Mouse (Mus musculus) thymus, postnatal 0 days (tissue): ENCODE measurements around the gene Olfr1357. TPM values are rescaled to one million over a fixed set of nuclear protein-coding genes. Genes with fewer than 3 reads are reported as not detected.

Source experiments
- DNase-seq: peaks from one replicate; pipeline ENCODE4 v3.0.0-alpha.2; 2015; ENCODE audit warnings: low spot score
- polyA plus RNA-seq: library from polyadenylated mRNA; unstranded; fragments of >200 nt; fragmentation: Nextera tagmentation; extraction: Ambion mirVana; gene quantifications from 2 replicates; pipeline ENCODE4 v1.2.1, GENCODE M21; 2015

Gene Olfr1357
- polyA plus RNA-seq, 1 experiment from 2014 or later, result 0.18 TPM

DNA sequence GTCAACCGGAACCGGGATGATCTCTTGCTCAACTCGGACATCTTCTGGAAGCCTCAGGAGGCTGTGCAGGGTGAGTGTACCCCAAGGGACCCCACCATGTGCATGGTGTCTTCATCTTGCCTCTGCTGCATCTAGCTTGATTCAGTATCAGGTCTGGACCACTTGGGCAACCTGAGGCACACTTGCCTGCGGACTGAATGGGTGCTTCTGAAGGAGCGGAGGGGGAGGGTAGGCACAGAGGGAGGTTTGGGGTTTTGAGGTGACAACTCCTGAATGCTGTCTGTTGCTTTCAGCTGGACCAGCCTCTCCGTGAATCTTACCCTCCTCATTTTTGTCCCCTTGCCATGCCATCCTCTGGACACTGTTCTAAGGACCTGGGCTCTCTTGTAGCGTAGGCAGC, 36.8 kb downstream of the Olfr1357 start:
- no peak for DNase-seq

DNA sequence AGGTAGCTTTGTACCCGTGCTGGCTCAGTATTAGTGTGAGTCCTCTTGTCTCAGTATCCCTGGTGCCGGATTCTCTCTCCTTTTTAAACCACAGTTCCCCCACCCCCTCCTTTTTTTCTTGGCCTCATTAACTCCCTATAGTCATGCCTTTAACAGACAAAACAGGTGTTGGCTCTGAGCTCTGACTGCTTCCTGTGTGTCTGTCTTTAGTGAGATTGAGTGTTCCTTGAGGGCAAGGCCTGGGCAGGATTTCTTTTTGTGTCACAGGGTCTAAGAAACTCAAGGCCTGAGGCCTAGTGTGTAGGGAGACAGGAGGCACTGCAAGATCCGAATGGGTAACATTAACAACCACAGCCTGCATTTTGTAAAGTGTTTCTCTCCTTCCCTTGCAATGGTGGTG, 39.7 kb downstream of the Olfr1357 start:
- DNase-seq, result peak; percentile 84

DNA sequence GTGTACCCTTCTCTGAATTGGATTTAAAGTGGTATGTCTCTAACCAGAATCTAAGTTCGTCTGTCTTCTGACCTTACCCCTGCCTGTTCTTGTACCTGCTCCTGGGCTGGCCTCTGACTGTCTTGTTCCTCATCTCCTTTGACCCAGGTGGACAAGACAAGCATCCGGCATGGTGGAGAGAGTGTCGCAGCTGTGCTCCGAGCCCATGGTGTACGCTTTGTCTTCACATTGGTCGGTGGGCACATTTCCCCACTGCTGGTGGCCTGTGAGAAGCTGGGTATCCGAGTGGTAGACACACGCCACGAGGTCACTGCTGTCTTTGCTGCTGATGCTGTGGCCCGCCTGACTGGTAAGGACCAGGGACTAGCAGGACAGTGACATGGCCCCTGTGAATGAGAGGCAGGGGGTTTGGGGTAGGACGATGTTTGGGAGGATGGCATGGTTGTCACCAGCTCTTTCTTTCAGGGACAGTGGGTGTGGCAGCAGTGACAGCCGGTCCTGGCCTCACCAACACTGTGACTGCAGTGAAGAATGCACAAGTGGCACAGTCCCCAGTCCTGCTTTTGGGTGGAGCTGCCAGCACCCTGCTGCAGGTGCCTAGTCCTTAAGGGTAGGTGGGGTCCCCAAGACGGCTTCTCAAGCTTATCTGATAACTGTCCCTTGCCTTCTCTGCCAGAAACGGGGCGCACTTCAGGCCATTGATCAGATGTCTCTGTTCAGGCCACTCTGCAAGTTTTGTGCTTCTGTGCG, 41.3 kb downstream of the Olfr1357 start:
- DNase-seq, result no peak

DNA sequence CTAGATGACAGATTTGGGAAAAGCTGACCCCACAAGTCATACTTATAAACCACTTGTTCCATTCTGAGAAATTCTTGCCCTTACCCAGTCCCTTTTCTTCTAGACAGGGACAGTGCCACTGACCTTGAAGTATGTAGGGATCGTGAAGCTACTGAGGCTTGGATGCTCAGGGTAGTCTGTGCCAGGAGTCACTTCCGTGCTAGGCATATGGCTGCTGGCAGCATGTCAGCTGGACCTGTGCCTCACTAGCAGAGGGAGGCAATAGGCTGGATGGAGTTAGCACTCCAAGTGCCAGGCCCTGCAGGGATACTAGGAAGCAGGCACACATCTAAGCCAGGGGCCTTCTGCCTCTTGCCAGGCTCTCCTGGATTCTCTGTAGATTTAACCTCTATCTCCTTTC, 42.2 kb downstream of the Olfr1357 start:
- DNase-seq, result no peak

DNA sequence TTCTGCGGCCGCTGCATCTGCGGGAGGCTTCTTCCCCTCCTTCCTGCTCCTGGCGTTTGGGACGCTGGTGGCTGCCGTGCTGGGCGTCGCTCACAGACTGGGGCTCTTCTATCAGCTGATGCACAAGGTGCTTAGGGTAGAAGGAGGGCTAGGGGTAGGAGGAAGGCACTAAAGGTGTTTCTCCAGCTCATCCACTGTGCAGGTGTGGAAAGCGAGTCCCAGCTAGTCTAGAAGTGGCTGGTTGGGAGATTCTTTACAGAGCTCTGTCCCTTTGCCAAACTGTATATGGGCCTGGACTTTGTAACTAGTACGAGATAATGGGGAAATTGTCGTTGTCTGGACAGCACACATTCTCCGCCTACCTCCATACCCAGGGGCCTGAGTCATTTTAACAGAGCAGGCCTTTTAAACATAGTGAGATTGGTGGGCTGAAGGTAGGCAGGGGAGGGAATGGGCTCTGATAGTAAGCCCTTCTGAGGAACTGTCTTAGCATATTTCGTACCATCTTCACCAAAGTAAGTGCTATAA, 42.7 kb downstream of the Olfr1357 start:
- no peak for DNase-seq

DNA sequence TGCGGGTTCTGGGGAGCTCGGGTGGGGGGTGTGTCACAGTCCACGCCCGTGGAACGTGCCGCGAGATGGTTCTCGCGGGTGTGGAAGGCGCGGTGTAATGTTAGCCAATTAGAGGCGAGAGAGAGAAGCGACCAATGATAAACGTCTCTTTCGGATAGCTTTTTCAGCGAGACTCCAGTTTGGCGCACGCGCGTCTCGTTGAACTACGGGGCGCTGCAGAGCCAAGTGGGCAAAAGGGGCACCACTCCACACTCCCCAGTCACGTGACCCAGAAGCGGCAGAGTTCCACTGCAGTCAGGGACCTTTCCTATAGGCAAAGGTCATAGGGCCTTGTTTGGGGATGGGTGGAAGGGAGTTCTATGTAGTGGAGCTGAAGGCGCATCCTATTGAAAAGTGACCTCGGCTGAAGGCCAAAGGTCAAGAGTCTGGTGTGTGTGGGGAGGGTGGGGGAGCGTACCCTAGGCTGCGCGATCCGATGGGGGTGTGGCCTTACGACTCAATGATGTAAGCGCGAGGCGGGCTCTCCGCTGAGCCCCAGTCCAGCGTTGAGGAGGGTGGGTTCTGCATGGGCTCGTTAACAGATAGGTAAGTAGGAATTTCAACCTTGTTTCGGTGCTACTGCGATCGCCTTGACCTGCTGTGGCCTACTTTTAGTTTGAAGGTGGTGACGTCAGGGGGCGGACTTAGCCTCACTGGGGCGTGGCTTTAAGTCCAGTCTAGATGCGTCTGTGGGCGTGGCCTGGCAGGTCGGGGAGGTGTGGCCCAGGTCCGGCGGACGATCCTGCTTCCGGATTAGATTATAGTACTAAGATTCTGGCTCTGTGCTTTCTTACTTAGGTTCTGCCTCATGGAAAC, 43.4 kb downstream of the Olfr1357 start, which contains the start of gene Ilvbl:
Gene Ilvbl (plus strand): TSS at position 97 of the 855 bp plus-strand sequence.
- DNase-seq, result peak; percentile 98

DNA sequence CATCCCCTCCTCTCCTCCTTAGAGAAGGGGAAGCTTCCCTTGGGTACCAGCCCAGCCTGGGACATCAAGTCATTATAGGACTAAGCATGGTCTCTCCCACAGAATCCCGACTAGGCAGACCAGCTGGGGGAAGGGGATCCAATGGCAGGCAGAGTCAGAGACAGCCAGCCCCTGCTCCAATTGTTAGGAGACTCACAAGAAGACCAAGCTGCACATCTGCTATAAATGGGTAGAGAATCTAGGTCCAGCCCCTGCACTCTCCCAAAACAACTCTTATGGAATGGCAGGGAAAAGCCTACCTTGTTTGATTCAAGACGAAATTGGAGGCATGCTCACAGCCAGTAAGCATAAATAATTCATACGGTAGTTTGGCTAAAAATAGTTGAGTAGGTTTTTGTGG, 44.6 kb downstream of the Olfr1357 start:
- DNase-seq, result no peak

DNA sequence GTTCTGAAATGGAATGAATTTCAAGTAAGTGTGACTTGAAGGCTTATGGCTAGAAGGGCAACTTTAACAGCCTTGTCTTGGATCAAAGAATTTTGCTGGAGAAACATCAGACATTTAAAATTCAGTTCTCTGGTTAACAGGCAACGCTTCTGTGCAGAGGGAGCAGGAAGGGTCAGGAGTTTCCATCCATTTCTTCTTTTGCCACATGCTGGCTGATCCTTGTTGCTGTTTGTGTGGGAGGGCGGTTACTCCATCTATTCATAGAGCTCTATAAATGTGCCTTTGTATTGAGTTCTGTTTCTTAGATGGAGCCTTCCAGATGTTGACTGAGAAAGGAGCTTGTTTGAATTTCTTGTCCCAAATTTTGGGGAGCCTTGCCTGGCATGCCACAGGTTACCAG, 47.0 kb downstream of the Olfr1357 start:
- no peak for DNase-seq

DNA sequence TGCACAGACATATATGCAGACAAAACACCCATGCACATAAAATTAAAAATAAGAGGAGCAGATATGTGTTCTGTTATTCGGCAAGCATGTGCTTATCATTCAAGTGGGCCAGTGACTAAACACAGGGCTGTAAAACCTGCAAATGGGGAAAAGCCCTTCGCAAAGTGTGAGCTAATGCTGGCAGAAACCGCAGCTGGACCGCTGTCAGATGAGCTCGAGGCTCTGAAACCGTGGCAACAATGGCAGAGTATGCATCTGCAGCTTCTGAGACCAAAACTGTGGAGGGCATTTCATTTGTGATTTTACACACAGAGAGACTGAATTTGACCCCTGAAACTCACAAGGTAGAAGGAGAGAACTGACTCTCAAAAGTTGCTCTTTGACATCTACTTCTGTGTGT, 47.5 kb downstream of the Olfr1357 start:
- DNase-seq, result no peak

DNA sequence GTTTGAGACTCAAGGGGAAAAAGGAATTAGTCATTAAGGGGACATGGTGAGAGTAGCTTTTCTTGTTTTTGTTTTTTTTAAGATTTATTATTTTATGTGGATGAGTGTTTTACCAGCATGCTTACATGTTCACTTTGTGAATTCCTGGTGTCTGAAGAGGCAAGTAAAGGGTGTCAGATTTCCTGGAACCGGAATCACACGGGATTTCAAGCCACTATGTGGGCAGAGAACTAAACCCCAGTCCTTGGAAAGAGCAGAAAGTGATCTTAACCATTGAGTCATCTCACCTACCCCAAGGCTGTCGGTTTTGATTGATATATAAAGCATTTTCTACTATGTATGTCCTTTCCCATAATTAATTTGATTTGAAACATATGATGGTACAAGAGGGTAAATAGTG, 48.2 kb downstream of the Olfr1357 start:
- no peak for DNase-seq

DNA sequence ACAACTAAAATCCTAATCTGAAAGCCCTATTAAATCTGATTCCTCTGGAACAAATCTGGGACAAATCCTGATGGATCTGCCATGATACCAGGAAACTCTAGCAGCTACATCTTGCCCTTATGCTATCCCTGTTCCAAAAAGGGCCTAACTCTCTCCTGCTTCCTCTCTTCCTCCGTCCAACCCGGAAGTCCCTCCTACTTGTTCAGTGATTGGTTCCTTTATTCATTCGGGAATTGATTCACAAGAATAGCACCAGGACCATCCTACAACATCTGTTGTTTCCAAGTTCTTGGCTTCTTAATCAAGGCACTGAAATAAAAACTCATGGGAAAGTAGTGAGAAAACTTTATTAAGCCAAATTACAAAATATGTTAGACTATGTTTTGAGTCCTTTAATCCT, 48.7 kb downstream of the Olfr1357 start:
- DNase-seq, result no peak

DNA sequence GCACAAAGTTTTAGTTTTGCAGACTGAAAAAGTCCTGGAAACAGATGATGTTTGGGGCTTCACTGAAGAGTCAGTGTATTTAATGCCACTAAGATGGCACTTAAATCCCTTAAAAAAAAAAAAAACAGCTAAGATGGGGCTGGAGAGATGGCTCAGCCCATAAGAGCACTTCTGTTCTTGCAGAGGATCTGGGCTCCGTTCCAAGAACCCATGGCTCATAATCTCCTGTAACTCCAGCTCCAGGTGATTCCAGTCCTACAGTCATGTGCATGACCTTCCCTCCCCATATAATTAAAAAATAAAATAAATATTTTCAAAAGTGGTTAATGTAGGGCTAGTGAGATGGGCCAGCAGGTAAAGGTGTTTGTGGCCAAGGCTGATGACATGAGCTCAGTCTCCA, 52.8 kb downstream of the Olfr1357 start:
- no peak for DNase-seq

Other genes with a start within 250 kb of the Olfr1357 start
- gene Rrp1, start 205.0 kb downstream of the Olfr1357 start, polyA plus RNA-seq, result 373 and 391 TPM in 2 replicates
- gene Cstb, start 192.4 kb downstream of the Olfr1357 start, polyA plus RNA-seq, result 1,727 and 1,921 TPM in 2 replicates
- 16.4 and 17.9 TPM in 2 replicates for gene Pdxk, start 153.1 kb downstream of the Olfr1357 start, polyA plus RNA-seq
- not detected in 2 replicates for gene Olfr1358, start 100.6 kb downstream of the Olfr1357 start, polyA plus RNA-seq
- gene Ilvbl, start 43.7 kb downstream of the Olfr1357 start, polyA plus RNA-seq, result 300 and 352 TPM in 2 replicates
- gene Syde1, start 26.1 kb downstream of the Olfr1357 start, polyA plus RNA-seq, result 3.5 TPM in 2 replicates
- 0.14 and 0.20 TPM in 2 replicates for gene Casp14, start 100.2 kb upstream of the Olfr1357 start, polyA plus RNA-seq
- gene Ccdc105, start 135.0 kb upstream of the Olfr1357 start, polyA plus RNA-seq, result not detected in 2 replicates
- 0.09 and 0.14 TPM in 2 replicates for gene Slc1a6, start 162.4 kb upstream of the Olfr1357 start, polyA plus RNA-seq
- gene Olfr1356, start 234.1 kb upstream of the Olfr1357 start, polyA plus RNA-seq, result not detected in 2 replicates